Mouse (Mus musculus) lung, embryonic 15.5 days (tissue): ENCODE measurements around the gene Stard10. TPM values are rescaled to one million over a fixed set of nuclear protein-coding genes. Genes with fewer than 3 reads are reported as not detected.

ENCODE experiments used
- ATAC-seq: fragments of 200-750 bp; cut with Nextera tagmentation; 2 replicates; pipeline ENCODE4 v1.8.0; 2017; ENCODE audit warnings: moderate number of reproducible peaks, borderline replicate concordance; ENCODE audit not compliant: low FRiP score, low TSS enrichment; ENCODE audit errors: extremely low read depth
- H3K27ac ChIP-seq: fragments of 300-500 bp; sonication (generic); 2 replicates; pipeline ENCODE4 v1.5.1; 2015; ENCODE audit warnings: moderate library complexity, mild to moderate bottlenecking, inconsistent platforms
- H3K27me3 ChIP-seq: fragments of 300-500 bp; sonication (generic); 2 replicates; pipeline ENCODE4 v1.6.1; 2015; ENCODE audit warnings: inconsistent platforms
- H3K36me3 ChIP-seq: fragments of 300-500 bp; sonication (generic); 2 replicates; pipeline ENCODE4 v1.6.1; 2015; ENCODE audit warnings: inconsistent platforms
- H3K4me1 ChIP-seq: fragments of 300-500 bp; sonication (generic); 2 replicates; pipeline ENCODE4 v1.6.1; 2015; ENCODE audit warnings: inconsistent platforms
- H3K4me2 ChIP-seq: fragments of 300-500 bp; sonication (generic); 2 replicates; pipeline ENCODE4 v1.6.1; 2015; ENCODE audit warnings: inconsistent platforms, mild to moderate bottlenecking, moderate library complexity
- H3K4me3 ChIP-seq: fragments of 300-500 bp; sonication (generic); 2 replicates; pipeline ENCODE4 v1.5.1; 2015; ENCODE audit warnings: mild to moderate bottlenecking, inconsistent platforms
- H3K9ac ChIP-seq: fragments of 300-500 bp; sonication (generic); 2 replicates; pipeline ENCODE4 v1.6.1; 2015; ENCODE audit warnings: inconsistent platforms
- H3K9me3 ChIP-seq: fragments of 300-500 bp; sonication (generic); 2 replicates; pipeline ENCODE4 v1.6.1; 2016; ENCODE audit warnings: inconsistent platforms
- WGBS: fragments of 180-500 bp; shearing (Covaris S2); methylation state at CpG from one replicate; pipeline ENCODE4 v1.1.7; 2015; 5-methylcytosine and 5-hydroxymethylcytosine counted together
- polyA plus RNA-seq: library from polyadenylated mRNA; unstranded; fragments of >200 nt; fragmentation: Nextera tagmentation; extraction: Ambion mirVana; gene quantifications from 2 replicates; pipeline ENCODE4 v1.2.1, GENCODE M21; 2015

Stard10 gene
- polyA plus RNA-seq, 1 experiment from 2014 or later: 45.9 TPM

DNA sequence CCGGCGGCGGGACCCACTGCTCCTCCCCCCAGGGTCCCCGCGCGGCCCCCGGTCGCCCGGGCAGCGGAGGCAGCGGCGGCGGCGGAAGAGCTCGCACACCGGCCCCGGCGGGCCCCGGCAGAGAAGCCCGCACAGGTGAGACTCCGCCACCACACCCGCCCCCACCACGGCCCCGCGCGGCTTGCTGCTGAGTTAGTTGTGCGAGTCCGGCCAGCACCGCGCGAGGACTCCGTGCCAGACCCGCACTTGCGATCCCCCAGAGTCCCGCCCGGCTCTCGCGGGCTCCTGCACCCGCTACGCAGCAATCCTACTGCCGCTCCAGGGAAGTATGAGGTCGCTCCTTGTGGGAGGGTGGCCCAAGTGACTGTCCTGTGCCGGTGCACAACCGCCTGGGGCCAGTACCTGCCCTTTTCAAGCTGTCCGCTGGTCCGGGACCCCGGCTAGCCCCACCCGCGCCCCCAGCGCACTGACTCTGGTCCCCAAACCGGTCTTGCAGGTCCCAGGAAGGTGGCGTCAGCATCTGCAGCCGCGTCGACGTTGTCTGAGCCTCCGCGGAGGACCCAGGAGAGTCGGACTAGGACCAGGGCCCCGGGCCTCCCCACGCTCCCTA lies 4.4 kb downstream of the Stard10 start:
- WGBS: 2% methylated on average over 39 of the region's 61 CpGs
- H3K27ac ChIP-seq: peak overlapping the region; percentile 86
- H3K4me1 ChIP-seq: peaks cover 31% of the 10 kb centered on the region
- H3K27me3 ChIP-seq: no peaks in the 10 kb centered on the region
- peak overlapping the region; percentile 96 for H3K4me2 ChIP-seq
- 0 out of 2 replicates have a peak, but pooled peaks cover 3% of the 10 kb centered on the region for H3K36me3 ChIP-seq
- H3K4me3 ChIP-seq: peak overlapping the region; percentile 66
- peak; percentile 48; the same call in 1 of the 2 replicates for ATAC-seq
- no peaks in the 10 kb centered on the region for H3K9me3 ChIP-seq
- peak overlapping the region; percentile 58 for H3K9ac ChIP-seq

DNA sequence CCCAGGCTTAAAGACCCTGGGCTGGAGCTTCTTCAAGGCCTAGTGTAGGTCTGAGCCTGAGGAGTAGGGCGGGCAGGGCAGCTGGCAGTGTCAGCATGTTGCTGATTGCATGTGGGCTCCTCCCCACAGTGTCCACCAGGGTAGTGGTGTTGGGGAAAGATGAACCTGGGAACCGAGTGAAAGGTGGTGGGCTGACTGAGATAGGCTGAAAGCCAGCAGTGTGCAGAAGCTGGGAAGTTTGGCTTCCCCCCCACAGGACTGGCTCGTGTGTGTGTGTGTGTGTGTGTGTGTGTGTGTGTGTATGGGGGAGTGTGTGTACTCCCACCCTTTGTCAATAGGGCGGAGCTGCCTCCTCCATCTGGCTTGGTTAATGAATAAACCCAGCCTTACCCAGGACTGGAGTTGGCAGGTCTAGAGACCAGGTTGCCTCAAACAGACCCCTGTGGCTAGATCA lies 6.3 kb downstream of the Stard10 start:
- 30% methylated on average over 4 of the region's 4 CpGs for WGBS
- 0 out of 2 replicates have a peak, but pooled peaks have one; percentile 12 for ATAC-seq
- Histone ChIP-seq H3K27me3 (no peaks in the 10 kb centered on the region), H3K9ac (no peak overlapping the region), H3K4me3 (peak overlapping the region; percentile 66; the same call in 1 of the 2 replicates), H3K27ac (no peak overlapping the region), H3K4me1 (peaks cover 25% of the 10 kb centered on the region), H3K9me3 (no peaks in the 10 kb centered on the region), H3K4me2 (peak overlapping the region; percentile 96), H3K36me3 (0 out of 2 replicates have a peak, but pooled peaks cover 3% of the 10 kb centered on the region)

DNA sequence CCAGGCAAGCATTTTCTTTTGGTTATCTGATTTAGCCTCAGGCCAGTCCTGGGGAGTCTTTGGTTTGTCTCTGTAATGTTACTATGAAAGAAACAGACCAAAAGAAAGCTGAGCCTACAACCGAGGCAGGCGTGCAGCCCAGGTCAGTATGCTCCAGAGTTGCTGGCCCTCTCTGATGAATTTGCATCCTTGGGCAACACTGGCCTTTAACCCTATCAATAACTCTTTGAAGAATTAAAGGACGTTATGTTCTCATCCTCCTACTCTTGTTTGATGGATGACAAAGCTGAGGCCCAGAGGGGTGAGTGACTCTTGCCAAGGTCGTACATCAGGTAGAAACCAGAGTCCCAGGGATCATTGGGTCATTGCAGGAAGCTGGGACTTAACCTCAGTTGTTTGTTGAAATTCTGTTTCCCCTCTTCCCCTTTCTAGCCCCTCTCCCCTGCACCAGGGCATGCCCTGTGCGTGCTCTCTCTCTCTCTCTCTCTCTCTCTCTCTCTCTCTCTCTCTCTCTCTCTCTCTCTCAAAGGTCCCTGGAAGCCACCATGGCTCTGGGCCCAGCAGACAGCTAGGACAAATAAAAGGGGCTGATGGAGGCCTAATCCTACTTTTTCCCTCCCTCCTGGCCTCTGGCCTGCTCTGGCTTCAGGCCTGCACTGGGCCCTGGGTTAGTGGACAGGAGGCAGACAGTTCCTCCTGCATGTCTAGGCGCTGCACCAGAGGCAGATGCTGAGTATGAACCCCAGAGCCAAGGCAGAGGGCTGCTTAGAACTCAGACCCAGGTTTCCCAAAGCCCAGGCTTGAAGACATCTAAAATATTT lies 7.5 kb downstream of the Stard10 start:
- Histone ChIP-seq H3K9ac (no peak overlapping the region), H3K27me3 (no peaks in the 10 kb centered on the region), H3K27ac (no peak overlapping the region), H3K9me3 (no peaks in the 10 kb centered on the region), H3K4me3 (no peak overlapping the region), H3K4me2 (no peak overlapping the region), H3K4me1 (peaks cover 33% of the 10 kb centered on the region), H3K36me3 (0 out of 2 replicates have a peak, but pooled peaks cover 3% of the 10 kb centered on the region)
- no peak for ATAC-seq
- 48% methylated on average over 6 of the region's 6 CpGs for WGBS

GRCm38 (mm10) chr7:101326006-101326405 lies 9.1 kb downstream of the Stard10 start:
- no peak overlapping the region for H3K4me2 ChIP-seq
- H3K9me3 ChIP-seq: no peaks in the 10 kb centered on the region
- H3K9ac ChIP-seq: no peak overlapping the region
- H3K4me1 ChIP-seq: peaks cover 24% of the 10 kb centered on the region
- no peak overlapping the region for H3K27ac ChIP-seq
- H3K36me3 ChIP-seq: 0 out of 2 replicates have a peak, but pooled peaks cover 3% of the 10 kb centered on the region
- ATAC-seq: no peak
- H3K27me3 ChIP-seq: no peaks in the 10 kb centered on the region
- WGBS: 84% methylated on average over 5 of the region's 5 CpGs
- no peak overlapping the region for H3K4me3 ChIP-seq

- no peak for ATAC-seq
- H3K9ac ChIP-seq: no peak overlapping the region
- peaks cover 18% of the 10 kb centered on the region for H3K4me1 ChIP-seq
- H3K4me2 ChIP-seq: no peak overlapping the region
- 62% methylated on average over 5 of the region's 5 CpGs for WGBS
- H3K4me3 ChIP-seq: no peak overlapping the region
- no peaks in the 10 kb centered on the region for H3K27me3 ChIP-seq
- H3K36me3 ChIP-seq: 0 out of 2 replicates have a peak, but pooled peaks cover 3% of the 10 kb centered on the region
- no peak overlapping the region for H3K27ac ChIP-seq
- H3K9me3 ChIP-seq: no peaks in the 10 kb centered on the region
Observed at GRCm38 (mm10) chr7:101327263-101327662, 10.4 kb downstream of the Stard10 start.

DNA sequence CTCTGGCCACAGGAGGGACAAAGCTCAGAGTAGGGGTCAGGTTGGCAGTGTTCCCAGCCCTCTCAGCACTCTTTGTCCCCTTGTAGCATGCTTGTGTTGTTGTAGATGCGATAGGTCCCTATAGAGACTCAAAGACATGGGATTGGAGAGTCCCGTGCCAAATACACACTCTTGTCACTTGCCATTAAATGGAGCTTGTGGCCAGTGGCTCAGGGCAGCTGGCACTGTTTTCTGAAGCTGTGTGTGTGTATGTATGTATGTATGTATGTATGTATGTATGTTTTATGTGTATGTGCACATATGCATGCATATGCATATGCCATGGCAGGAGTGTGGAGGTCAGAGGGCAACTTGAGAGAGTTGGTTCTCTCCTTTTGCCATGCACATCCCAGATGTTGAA lies 10.9 kb downstream of the Stard10 start:
- ATAC-seq: no peak
- Histone ChIP-seq H3K36me3 (0 out of 2 replicates have a peak, but pooled peaks cover 3% of the 10 kb centered on the region), H3K27ac (no peak overlapping the region), H3K4me3 (no peak overlapping the region), H3K9ac (no peak overlapping the region), H3K4me1 (peaks cover 12% of the 10 kb centered on the region), H3K9me3 (no peaks in the 10 kb centered on the region), H3K27me3 (no peaks in the 10 kb centered on the region), H3K4me2 (no peak overlapping the region)
- WGBS: 86% methylated on average over 2 of the region's 2 CpGs

GRCm38 (mm10) chr7:101328621-101329158 lies 11.8 kb downstream of the Stard10 start:
- no peak for ATAC-seq

GRCm38 (mm10) chr7:101329606-101330005 lies 12.7 kb downstream of the Stard10 start:
- 72% methylated on average over 4 of the region's 4 CpGs for WGBS
- Histone ChIP-seq H3K9me3 (no peaks in the 10 kb centered on the region), H3K4me3 (no peak overlapping the region), H3K27ac (no peak overlapping the region), H3K27me3 (no peaks in the 10 kb centered on the region), H3K36me3 (0 out of 2 replicates have a peak, but pooled peaks cover 3% of the 10 kb centered on the region), H3K4me1 (peaks cover 8% of the 10 kb centered on the region; the same call in 1 of the 2 replicates), H3K4me2 (no peak overlapping the region), H3K9ac (no peak overlapping the region)
- no peak for ATAC-seq

More at GRCm38 (mm10) chr7:101328621-101329158, 11.8 kb downstream of the Stard10 start:
- Histone ChIP-seq H3K4me2 (no peak overlapping the region), H3K9ac (no peak overlapping the region), H3K36me3 (0 out of 2 replicates have a peak, but pooled peaks cover 3% of the 10 kb centered on the region), H3K4me3 (no peak overlapping the region), H3K27ac (no peak overlapping the region), H3K4me1 (peaks cover 8% of the 10 kb centered on the region), H3K27me3 (no peaks in the 10 kb centered on the region), H3K9me3 (no peaks in the 10 kb centered on the region)
- 51% methylated on average over 4 of the region's 4 CpGs for WGBS

DNA sequence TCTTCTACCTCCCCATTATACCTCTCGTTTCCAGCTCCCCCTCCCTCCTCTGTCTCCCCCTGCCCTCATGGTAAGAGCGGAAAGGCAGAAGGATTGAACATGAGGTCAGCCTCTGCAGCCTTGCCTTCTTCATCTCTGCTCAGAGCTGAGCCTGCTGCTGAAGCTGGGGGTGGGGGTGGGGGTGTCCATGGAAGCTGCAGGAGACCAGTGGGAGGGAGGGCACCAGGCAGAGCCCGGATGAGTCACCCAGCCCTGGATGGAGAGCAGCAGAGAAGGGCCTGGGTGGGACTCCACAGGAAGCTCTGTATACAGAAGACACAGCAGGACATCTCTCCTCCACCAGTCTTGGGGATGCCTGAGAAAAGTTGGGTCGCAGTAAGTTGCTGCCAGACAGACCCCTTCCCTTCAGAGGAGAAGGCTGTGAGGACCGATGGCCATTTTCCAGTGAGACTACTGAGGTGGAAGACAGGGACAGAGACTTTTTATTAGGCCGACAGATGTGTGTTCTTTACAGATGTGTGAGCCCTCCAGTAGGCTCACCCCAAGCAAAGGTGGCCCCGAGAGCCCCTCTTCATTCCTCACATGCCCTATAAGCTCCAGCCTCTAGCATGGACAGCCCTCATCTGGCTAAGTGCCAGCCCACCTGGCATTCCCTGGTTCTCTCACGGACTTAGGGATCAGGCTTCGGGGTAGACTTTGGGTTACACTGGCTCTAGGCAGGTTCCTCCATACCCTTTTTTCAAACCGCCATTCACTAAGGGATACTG lies 13.4 kb downstream of the Stard10 start:
- Histone ChIP-seq H3K36me3 (0 out of 2 replicates have a peak, but pooled peaks cover 3% of the 10 kb centered on the region), H3K9me3 (no peaks in the 10 kb centered on the region), H3K4me1 (peaks cover 8% of the 10 kb centered on the region; the same call in 1 of the 2 replicates), H3K4me2 (no peak overlapping the region), H3K27ac (no peak overlapping the region), H3K27me3 (no peaks in the 10 kb centered on the region), H3K9ac (no peak overlapping the region), H3K4me3 (no peak overlapping the region)
- ATAC-seq: no peak
- WGBS: 65% methylated on average over 10 of the region's 10 CpGs

DNA sequence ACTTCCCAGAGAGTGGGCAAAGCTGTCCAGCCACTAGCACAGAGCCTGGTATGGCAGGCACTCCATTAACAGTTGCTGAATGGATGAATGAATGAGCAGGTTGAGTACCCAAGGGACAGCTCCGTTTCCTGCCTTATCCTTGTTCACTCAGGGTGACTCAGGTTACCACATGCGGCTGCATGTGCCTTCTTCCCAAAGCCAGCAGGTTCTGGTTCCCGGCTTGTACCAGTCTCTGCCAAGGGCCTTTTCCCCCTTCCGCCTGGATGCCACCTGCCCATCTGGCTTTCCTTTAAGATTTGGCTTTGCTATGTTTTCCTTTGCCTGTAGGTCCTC lies 13.9 kb downstream of the Stard10 start:
- ATAC-seq: no peak
- no peak overlapping the region for H3K4me2 ChIP-seq
- no peaks in the 10 kb centered on the region for H3K27me3 ChIP-seq
- H3K9me3 ChIP-seq: no peaks in the 10 kb centered on the region
- no peak overlapping the region for H3K27ac ChIP-seq
- 0 out of 2 replicates have a peak, but pooled peaks cover 3% of the 10 kb centered on the region for H3K36me3 ChIP-seq
- WGBS: 74% methylated on average over 4 of the region's 4 CpGs
- H3K4me3 ChIP-seq: no peak overlapping the region
- H3K9ac ChIP-seq: no peak overlapping the region
- peaks cover 8% of the 10 kb centered on the region; the same call in 1 of the 2 replicates for H3K4me1 ChIP-seq
